Mouse (Mus musculus) adrenal gland, adult (tissue): ENCODE measurements at regions not wholly inside any gene's neighbourhood (a gene's known extent, or its start where the extent isn't known, plus 50 kb on each side); places are given as distances from the start of the nearest gene placed in this dataset.

Experiments
- DNase-seq, 2 experiments: peaks; one replicate each; pipeline ENCODE4 v3.0.0; 2022 to 2023; ENCODE audit warnings: low spot score in 1 of 2; ENCODE audit not compliant: inconsistent age in 2 of 2

DNA sequence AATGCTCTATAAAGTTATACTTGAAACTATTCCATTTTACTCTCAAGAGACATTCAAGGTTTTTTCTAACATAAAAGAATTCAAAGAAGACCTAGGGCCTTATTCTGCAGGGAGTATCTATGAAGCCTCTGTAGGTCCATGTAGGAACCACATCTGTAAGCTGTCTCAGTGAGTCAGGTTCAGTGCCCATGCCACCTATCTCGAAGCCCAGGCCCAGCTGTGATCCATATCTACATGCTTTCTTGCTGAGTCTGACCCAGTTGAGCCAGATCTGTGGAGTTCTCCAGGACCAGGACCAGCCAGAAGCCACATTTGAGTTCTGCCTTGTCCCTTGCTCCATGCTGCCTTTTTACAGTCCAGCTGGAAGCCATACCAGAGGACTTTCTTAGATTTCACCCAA, 142.2 kb upstream of the Bmp4 start:
- no peak for DNase-seq

- no peak for DNase-seq
Measured at GRCm38 (mm10) chr14:46530452-46530851, 140.0 kb upstream of the Bmp4 start.

DNA sequence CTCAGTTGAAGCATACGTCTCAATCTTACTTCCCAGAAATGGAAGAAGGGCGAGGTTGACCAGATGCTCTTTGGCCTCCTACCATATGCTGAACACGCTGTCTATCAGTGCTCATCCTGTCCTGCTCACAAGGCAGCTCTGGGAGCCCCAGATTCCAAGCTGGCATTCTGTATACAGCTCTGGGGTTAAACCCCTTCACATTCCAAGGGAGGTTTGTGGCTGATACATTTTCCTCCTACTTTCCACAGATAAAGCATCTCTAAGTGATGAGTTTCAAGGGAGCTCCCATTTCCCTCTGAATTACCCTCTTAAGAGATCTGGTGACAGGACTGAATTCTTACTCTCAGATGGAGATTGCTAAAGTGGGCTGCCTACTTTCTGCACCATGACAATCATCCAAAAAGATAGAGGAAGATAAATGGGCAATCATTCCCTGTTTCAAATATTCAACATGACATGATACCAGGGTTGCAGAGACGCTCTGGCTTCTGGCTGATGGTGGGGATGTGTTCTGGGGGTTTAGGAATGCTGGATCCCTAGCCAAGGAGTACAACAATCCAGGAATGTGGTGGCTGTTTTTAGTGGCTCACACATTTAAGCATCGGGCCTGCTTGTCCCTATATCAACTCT, 138.7 kb upstream of the Bmp4 start:
- DNase-seq = no peak

GRCm38 (mm10) chr14:46517258-46517657, 126.8 kb upstream of the Bmp4 start:
- no peak for DNase-seq

GRCm38 (mm10) chr14:46516285-46516684, 125.8 kb upstream of the Bmp4 start:
- no peak for DNase-seq

DNA sequence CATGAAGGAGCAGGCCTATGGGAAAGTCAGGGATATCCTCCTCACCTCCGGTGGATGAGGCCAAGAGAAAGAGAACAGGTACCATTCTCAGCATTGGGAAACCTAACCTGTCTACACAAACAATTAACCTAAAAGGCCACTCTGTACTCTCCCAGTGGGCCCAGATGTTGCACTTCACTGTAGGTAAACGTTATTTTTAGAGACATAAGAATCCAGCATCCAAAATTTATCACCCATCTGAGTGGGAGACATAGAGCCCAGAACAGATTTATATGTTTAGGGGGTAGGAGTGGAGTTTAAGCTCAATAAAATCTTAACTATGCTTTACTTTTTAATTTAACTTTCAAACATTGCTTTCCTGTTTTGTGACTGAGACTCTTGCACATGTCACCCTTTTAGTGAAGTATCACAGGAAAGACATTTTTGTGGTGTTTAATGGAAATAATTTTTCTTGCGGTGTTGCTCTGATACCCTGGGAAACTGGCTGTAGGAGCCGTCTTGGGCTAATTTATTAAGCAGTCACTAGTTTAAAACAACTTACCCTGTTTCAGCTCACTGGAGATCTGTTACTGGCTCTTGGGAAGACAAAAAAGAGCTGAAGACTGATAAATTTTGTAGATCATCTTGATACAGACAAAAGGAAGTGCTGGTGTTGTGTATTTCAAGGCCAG, 123.9 kb upstream of the Bmp4 start:
- DNase-seq = no peak

DNA sequence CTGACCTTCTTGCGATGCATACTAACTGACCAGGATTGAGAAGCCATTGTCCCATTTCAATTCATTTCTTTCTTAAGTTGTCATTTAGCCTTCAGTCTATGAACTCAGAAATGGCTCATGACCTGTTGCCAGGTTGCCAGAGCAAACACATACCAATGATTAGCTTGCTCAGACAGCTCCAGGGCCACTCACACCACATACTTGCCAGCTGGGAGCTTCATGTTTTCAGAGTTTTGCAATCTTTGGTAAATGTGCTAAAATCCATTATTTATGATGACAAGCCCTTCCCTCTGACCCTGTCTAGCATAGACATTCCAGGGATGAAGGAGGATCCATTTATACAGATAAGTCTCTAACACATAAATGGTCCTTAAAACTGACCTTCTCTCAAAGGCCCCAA, 121.6 kb upstream of the Bmp4 start:
- peak in 1 of 2 experiments; percentile 64 for DNase-seq

DNA sequence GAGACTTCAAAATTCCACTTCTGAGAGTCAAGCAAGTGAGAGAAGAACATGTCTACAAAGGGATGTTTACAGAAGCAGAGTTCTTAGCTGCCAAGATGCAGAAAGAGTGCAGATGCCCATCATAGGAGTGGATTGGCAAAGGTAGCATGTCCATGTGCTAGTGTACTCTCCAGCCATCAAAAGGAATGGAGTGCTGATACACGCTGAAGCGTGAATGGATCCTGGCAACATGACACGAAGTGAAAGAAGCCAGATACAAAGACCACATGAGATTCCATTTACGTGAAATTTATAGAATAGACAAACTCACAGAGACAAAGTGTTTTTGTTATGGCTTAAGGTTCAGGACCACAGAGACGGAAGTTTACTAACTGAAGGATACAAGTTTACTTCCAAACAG, 118.4 kb upstream of the Bmp4 start:
- DNase-seq = no peak

GRCm38 (mm10) chr14:46505266-46505665, 114.8 kb upstream of the Bmp4 start:
- DNase-seq = no peak

GRCm38 (mm10) chr14:46491601-46492000, 101.1 kb upstream of the Bmp4 start:
- no peak for DNase-seq

DNA sequence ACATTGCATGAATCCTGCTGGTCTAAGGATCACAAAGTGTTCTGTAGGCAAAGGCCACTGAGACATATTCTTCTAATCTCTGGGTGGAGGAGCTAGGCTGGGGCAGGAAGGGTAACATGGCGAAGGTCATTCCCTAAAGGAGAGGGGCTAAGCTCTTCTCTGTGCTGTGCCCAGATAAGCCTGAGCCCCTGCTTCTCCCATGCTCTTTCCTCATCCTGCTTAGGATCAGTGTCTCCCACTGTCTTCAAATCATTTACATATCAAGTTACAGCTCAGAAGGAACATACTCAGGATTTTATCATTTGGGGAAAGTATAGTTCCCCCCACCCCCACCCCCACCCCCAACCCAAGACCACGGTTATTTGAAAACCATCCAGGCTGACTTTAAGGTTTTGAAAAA, 100.7 kb upstream of the Bmp4 start:
- DNase-seq = no peak

- DNase-seq = no peak
Measured at GRCm38 (mm10) chr14:46487551-46487950, 97.1 kb upstream of the Bmp4 start.

DNA sequence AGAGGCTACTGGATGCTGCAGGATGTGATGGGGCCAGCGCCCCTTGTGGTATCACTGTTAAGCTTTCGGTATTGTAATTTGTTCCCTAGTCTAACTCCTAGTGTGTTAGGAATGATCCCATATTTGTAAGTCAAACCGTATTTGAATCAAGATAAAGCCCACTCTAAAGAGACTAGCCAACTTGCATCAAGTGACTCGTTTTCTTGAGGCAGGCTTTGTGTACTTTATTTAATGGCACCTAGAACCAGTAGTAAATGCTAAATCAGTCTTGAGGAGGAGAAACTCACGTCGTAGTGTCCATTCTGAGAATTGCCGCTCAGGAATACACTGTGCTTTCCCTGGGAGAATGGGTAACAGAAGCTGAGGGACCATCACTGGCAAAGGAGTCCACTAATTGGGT, 89.9 kb upstream of the Bmp4 start:
- DNase-seq = no peak

DNA sequence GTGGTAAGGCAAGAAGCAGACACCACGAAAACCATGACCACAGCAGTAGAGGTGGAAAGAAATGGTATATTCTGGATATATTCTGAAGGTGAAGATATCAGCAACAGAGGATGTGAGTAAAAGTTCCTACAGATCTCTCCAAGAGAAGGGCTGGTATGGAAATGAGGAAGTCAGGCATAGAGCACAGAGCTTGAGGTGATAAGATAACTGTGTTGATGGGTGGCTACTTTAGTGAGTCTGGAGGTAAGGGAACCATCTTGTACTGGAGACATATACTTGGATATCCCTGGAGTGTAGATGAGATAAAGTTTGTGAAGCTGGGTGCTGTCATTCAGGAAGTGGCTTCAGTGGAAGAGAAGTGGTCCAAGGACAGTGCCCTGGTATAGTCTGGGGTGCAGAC, 85.5 kb upstream of the Bmp4 start:
- DNase-seq = no peak

GRCm38 (mm10) chr14:46462967-46463366, 72.5 kb upstream of the Bmp4 start:
- no peak for DNase-seq

GRCm38 (mm10) chr14:46461960-46462359, 71.5 kb upstream of the Bmp4 start:
- no peak for DNase-seq

DNA sequence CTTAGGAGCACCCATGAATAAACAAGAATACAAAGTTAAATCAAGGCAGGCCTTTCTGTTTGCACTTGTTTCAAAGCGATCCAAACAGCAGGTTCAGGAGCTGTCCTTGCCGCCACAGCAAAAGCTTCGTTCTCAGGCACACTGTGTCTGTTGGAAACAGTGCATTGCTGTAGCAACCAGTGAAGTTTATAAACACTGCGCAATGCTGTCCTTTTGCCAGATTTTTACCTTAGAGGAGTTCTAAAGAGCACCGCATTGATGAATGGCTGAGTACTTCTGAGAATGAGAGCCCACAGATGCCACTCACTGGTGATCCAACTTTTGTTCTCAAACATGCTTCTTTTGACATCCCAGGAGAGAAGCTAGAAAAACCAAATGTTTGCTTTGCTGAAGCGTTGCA, 64.0 kb upstream of the Bmp4 start:
- no peak for DNase-seq

GRCm38 (mm10) chr14:46441696-46442095, 51.2 kb upstream of the Bmp4 start:
- no peak for DNase-seq
